Mouse (Mus musculus): Measurements from ENCODE around the gene Nfia. TPM values are rescaled to one million over a fixed set of nuclear protein-coding genes. Genes with fewer than 3 reads are reported as not detected.

Nfia gene
- polyA plus RNA-seq, 1 experiment from 2014 or later, result 14.4 TPM

DNA sequence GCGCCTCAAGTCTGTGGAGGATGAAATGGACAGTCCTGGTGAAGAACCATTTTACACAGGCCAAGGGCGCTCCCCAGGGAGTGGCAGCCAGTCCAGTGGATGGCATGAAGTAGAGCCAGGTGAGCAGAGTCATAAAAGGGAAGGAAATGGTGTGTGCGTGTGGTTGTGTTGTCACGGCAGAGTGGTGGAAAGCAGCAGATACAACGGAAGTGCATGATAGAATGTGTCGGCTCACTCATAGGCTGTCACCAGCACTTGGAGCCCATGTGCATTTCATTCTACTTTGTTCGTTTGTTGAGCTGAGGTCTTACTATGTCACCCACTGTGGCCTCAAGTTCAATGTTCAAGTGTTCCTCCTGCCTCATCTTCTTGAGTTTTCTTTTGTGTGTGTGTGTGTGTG lies 248.3 kb downstream of the Nfia start:
- Histone ChIP-seq H3K4me3 (no peak overlapping the region), H3K9me3 (no peaks in the 10 kb centered on the region), H3K27ac (no peak overlapping the region), H3K4me1 (no peaks in the 10 kb centered on the region), H3K36me3 (0 out of 2 replicates have a peak, but pooled peaks cover 7% of the 10 kb centered on the region), H3K27me3 (ENCODE audit: insufficient read depth, poor library complexity, severe bottlenecking) (no peaks in the 10 kb centered on the region)
- no peak for DNase-seq (ENCODE audit: low spot score)
- WGBS, result 87% methylated on average over 7 of the region's 7 CpGs

DNA sequence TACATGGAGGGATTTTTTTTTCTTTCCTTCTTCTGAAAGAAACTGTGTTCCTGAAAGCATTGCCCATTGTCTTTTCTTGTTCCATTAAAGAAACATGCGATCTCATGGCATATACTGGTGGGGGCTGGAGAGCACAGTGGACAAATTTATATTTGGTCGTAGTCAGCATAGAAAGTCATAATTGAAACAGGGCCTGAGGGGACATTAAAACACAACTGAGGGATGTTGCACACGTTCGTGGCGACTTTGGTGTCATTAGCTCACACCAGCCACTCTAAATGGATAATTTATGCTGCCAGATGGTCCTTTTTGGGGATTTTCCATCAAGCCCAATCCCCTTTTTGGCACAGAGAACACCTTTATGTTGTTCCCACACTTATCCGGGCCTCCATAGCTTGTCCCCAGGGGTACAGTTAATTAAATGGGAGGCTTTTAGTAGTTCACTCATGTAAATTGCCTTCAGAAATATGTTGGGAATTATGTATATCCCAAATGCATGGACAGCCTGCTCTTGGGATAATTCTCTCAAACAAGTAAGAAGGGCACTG lies 250.8 kb downstream of the Nfia start:
- no peak overlapping the region for H3K4me3 ChIP-seq
- no peaks in the 10 kb centered on the region for H3K27me3 ChIP-seq (ENCODE audit: insufficient read depth, poor library complexity, severe bottlenecking)
- H3K4me1 ChIP-seq, result no peaks in the 10 kb centered on the region
- DNase-seq (ENCODE audit: low spot score), result no peak
- H3K36me3 ChIP-seq, result 0 out of 2 replicates have a peak, but pooled peaks cover 7% of the 10 kb centered on the region
- 86% methylated on average over 6 of the region's 6 CpGs for WGBS
- no peaks in the 10 kb centered on the region for H3K9me3 ChIP-seq
- no peak overlapping the region for H3K27ac ChIP-seq

DNA sequence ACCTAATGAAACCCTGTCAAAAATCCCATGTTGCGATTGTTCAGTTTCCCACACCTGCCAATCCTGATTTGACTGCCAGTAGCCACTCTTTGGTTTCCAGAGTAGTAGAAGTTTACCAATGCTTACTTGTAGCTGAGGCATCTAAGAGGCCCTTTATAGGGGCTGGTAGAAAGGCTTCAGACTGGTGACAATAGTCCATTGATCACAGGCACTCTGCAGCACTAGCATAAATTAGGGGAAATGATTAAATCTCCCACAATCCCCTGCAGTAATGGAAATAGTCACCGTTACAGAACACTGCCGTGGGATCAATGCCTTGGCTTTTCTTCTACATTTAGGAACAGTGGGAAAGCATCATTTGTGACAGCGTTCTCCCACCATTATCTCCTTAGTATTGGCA lies 254.9 kb downstream of the Nfia start:
- H3K27ac ChIP-seq, result no peak overlapping the region
- no peaks in the 10 kb centered on the region for H3K9me3 ChIP-seq
- 86% methylated on average over 4 of the region's 4 CpGs for WGBS

DNA sequence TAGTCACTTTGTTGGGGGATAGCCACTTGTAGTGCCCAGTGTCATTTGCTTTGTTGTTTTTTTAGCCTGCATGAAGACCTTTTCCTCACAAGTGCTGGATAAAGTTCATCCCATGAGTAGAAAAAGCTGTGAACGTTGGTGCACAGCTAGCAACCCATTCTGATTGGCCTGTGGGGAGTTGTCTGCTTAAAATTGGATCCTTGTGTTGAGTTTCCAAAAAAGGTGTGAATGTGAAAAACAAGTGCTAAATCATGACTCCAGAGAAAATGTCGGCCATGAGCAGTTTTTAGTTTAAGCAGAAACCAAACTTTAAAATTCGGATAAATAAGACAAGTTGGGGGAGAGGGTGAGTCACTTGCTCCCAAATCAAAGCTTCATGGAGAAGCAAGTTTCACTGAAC lies 259.3 kb downstream of the Nfia start:
- Histone ChIP-seq H3K9me3 (no peaks in the 10 kb centered on the region), H3K27ac (no peak overlapping the region), H3K4me1 (no peaks in the 10 kb centered on the region), H3K4me3 (no peak overlapping the region), H3K27me3 (ENCODE audit: insufficient read depth, poor library complexity, severe bottlenecking) (no peaks in the 10 kb centered on the region), H3K36me3 (no peaks in the 10 kb centered on the region; the same call in 1 of the 2 replicates)
- DNase-seq (ENCODE audit: low spot score), result no peak
- 56% methylated on average over 3 of the region's 3 CpGs for WGBS

More for the DNA sequence above, 254.9 kb downstream of the Nfia start:
- Histone ChIP-seq H3K36me3 (0 out of 2 replicates have a peak, but pooled peaks cover 1% of the 10 kb centered on the region), H3K27me3 (ENCODE audit: insufficient read depth, poor library complexity, severe bottlenecking) (no peaks in the 10 kb centered on the region), H3K4me1 (no peaks in the 10 kb centered on the region), H3K4me3 (no peak overlapping the region)
- DNase-seq (ENCODE audit: low spot score), result no peak

DNA sequence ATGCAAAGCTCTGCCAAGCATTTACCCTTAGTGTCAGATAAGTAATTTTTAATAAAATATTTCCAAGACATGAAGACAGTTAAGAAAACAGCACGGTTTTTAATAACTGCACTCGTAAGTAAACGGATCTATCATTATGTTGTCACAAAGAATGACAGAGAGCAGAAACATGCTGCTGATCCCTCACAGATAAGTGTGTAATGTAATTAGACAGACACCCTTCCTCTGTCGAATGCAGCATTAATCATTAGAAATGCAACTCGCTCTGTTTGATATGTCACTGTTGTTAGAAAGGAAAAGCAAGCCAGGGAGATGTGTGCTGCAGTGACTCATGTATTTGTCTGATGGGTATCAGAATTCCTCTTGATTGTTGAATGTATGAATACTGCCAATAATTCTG lies 259.8 kb downstream of the Nfia start:
- H3K4me3 ChIP-seq, result no peak overlapping the region
- H3K9me3 ChIP-seq, result no peaks in the 10 kb centered on the region
- DNase-seq (ENCODE audit: low spot score), result no peak
- 69% methylated on average over 5 of the region's 5 CpGs for WGBS
- no peaks in the 10 kb centered on the region for H3K27me3 ChIP-seq (ENCODE audit: insufficient read depth, poor library complexity, severe bottlenecking)
- no peaks in the 10 kb centered on the region for H3K4me1 ChIP-seq
- no peaks in the 10 kb centered on the region; the same call in 1 of the 2 replicates for H3K36me3 ChIP-seq
- no peak overlapping the region for H3K27ac ChIP-seq

DNA sequence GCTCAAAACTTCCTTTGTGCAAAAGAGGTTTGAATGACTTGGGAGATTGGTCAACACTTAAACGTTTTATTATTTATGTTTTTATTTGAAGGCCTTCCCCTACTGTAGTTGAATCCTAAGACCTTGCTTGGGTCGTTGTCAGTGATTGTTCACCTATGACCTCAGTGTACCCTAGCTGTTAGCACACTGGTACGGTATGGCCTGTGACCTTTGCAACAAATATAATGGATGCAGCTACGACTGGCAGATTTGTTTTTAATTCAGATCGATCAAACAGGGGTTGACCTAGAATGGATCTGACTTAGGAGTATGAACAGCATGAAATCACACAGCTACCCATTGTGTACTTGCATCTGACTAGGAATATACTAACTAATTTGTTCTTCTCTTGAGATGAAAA lies 266.6 kb downstream of the Nfia start:
- no peak for DNase-seq (ENCODE audit: low spot score)
- no peaks in the 10 kb centered on the region for H3K27me3 ChIP-seq (ENCODE audit: insufficient read depth, poor library complexity, severe bottlenecking)
- 81% methylated on average over 5 of the region's 5 CpGs for WGBS

DNA sequence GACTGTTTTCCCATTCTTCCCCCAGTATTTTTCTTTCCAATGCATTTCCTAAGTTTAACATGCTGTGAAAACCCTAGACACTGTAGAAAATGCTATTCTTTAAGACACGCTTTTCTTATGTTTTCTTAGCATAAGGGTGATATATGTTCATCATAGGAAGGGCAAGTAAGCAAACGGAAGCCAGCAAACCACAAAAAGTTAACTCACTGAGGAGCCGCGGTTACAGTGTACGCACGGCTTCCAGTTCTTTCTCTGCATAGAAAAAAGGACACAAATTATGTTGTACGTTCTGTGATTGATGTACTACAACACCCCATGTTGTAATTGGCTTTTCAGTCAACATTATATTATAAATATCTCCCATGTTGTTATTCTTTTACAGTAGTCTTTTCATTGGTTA lies 267.6 kb downstream of the Nfia start:
- DNase-seq (ENCODE audit: low spot score), result no peak
- H3K36me3 ChIP-seq, result no peaks in the 10 kb centered on the region; the same call in 1 of the 2 replicates
- H3K4me1 ChIP-seq, result no peaks in the 10 kb centered on the region
- H3K9me3 ChIP-seq, result no peaks in the 10 kb centered on the region
- no peak overlapping the region for H3K27ac ChIP-seq
- H3K27me3 ChIP-seq (ENCODE audit: insufficient read depth, poor library complexity, severe bottlenecking), result no peaks in the 10 kb centered on the region
- no peak overlapping the region for H3K4me3 ChIP-seq
- WGBS, result 93% methylated on average over 7 of the region's 7 CpGs

More for the DNA sequence above, 266.6 kb downstream of the Nfia start:
- Histone ChIP-seq H3K4me3 (no peak overlapping the region), H3K9me3 (no peaks in the 10 kb centered on the region), H3K36me3 (no peaks in the 10 kb centered on the region; the same call in 1 of the 2 replicates), H3K4me1 (no peaks in the 10 kb centered on the region), H3K27ac (no peak overlapping the region)

DNA sequence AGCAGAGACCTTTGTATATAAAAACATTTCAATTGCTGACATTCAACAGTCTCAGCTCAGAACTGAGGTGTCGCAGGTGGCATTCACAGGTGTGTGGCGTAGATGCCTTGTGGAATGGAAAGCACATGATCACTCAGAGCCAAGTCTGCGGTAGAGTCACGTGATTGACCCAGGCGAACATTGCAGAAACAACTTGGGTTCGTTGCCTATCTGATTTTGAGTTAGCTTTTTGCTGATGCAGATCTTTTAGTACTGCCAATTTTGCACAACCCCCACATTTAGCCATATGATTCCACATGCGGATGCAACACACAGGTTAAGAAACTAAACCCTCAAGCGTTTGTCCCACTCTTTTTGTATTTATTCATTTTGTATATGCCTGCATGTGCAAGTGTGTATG lies 272.1 kb downstream of the Nfia start:
- Histone ChIP-seq H3K4me3 (no peak overlapping the region), H3K36me3 (no peaks in the 10 kb centered on the region), H3K4me1 (no peaks in the 10 kb centered on the region), H3K27me3 (ENCODE audit: insufficient read depth, poor library complexity, severe bottlenecking) (no peaks in the 10 kb centered on the region), H3K27ac (no peak overlapping the region), H3K9me3 (no peaks in the 10 kb centered on the region)
- DNase-seq (ENCODE audit: low spot score), result no peak
- 85% methylated on average over 8 of the region's 8 CpGs for WGBS

DNA sequence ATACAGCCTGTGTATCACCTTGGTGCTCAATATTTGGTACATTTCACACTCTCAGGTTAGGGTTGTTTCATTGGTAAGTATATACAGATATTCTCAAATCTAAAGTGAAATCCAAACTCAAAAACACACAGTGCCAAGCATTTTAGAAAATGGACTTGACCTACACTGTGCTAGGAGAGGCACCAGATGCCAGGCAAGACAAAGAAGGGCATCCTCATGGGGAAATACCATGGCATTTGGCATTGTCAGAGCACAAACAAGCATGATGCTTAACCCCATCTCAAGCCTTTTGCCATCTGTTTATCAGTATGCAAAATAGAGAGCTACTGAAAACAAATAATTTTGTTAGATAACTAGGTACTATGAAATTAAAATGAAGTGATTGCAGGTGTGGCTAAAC lies 274.8 kb downstream of the Nfia start:
- Histone ChIP-seq H3K36me3 (no peaks in the 10 kb centered on the region), H3K27me3 (ENCODE audit: insufficient read depth, poor library complexity, severe bottlenecking) (no peaks in the 10 kb centered on the region), H3K4me1 (peaks cover 8% of the 10 kb centered on the region; the same call in 1 of the 2 replicates), H3K27ac (no peak overlapping the region), H3K9me3 (no peaks in the 10 kb centered on the region), H3K4me3 (no peak overlapping the region)
- DNase-seq (ENCODE audit: low spot score), result no peak

DNA sequence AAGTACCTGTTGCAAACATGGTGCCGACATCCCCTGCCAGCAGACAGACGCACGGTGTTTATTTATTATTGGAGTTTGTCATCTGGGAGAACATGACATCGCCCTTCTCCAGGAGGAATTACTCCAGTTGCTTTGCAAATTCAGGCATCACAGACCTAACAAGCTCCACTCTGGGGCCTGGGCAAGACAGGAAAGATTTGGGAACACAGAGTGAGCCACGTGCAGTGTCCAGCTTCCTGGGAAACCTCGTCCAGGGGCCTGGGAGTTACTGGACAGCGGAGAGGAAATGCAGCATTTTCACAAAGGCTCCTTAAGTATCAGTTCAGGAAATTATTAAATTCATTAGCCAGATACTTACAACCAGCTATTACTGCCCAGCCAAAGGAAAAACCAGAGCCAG lies 277.1 kb downstream of the Nfia start:
- H3K27ac ChIP-seq, result no peak overlapping the region
- 68% methylated on average over 7 of the region's 7 CpGs for WGBS
- H3K4me1 ChIP-seq, result peaks cover 8% of the 10 kb centered on the region; the same call in 1 of the 2 replicates
- DNase-seq (ENCODE audit: low spot score), result no peak
- no peak overlapping the region for H3K4me3 ChIP-seq
- no peaks in the 10 kb centered on the region for H3K27me3 ChIP-seq (ENCODE audit: insufficient read depth, poor library complexity, severe bottlenecking)
- peaks cover 4% of the 10 kb centered on the region; the same call in 1 of the 2 replicates for H3K36me3 ChIP-seq
- no peaks in the 10 kb centered on the region for H3K9me3 ChIP-seq

DNA sequence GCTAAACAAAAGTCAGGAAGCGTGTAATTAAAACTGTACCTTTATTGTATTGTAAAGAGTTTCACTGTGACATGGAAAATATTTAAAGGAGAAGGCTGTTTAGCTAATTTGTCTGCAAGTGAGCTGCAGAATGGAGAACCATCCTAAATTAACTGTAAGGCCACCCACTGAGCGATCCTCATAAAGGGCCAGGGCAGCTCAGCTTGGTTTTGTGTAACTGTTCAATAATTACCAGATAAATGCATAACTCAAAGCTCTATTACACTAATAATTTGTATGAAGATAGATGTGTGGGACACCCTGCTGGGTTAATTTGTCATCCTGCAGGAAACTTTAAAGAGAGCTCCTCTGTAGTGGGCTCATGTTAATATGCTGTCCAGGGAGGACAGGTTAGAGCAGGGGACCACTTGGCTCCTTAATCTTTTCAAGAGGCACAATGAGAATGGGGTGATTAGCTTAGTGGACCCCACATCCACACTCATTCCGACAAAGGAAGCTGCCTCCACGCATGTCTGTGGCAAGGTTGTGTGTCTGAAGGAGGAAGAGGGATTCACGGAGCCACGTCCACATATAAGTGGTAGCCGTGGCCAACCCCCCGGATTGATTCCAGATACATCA lies 277.6 kb downstream of the Nfia start:
- Histone ChIP-seq H3K4me3 (no peak overlapping the region), H3K36me3 (peaks cover 4% of the 10 kb centered on the region; the same call in 1 of the 2 replicates), H3K27me3 (ENCODE audit: insufficient read depth, poor library complexity, severe bottlenecking) (no peaks in the 10 kb centered on the region), H3K27ac (no peak overlapping the region), H3K9me3 (no peaks in the 10 kb centered on the region), H3K4me1 (peaks cover 8% of the 10 kb centered on the region; the same call in 1 of the 2 replicates)
- 84% methylated on average over 8 of the region's 8 CpGs for WGBS
- no peak for DNase-seq (ENCODE audit: low spot score)

DNA sequence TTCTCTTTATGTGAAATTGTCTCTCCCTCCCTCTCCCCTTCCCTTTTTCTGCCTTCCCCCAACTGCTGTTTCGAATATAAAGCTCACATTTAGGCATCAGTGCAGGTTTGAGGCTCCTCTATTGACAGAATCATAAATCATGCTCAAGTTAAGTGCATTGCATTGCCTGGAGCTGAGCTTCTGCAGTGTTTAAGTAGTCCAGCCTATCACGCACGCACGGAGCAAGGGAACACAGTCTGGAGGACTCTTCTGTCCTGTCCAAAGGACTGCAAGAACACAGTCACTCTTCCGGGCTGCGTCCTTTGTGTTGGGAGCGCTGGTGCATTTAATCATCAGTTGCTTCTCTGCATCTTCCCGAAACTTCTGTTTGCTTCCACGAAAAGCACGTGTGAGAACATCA lies 278.2 kb downstream of the Nfia start:
- Histone ChIP-seq H3K27ac (peak overlapping the region; percentile 8; the same call in 1 of the 2 replicates), H3K4me3 (no peak overlapping the region), H3K9me3 (no peaks in the 10 kb centered on the region), H3K36me3 (peaks cover 4% of the 10 kb centered on the region; the same call in 1 of the 2 replicates), H3K27me3 (ENCODE audit: insufficient read depth, poor library complexity, severe bottlenecking) (no peaks in the 10 kb centered on the region), H3K4me1 (peaks cover 8% of the 10 kb centered on the region; the same call in 1 of the 2 replicates)
- 80% methylated on average over 10 of the region's 10 CpGs for WGBS
- DNase-seq (ENCODE audit: low spot score), result no peak

DNA sequence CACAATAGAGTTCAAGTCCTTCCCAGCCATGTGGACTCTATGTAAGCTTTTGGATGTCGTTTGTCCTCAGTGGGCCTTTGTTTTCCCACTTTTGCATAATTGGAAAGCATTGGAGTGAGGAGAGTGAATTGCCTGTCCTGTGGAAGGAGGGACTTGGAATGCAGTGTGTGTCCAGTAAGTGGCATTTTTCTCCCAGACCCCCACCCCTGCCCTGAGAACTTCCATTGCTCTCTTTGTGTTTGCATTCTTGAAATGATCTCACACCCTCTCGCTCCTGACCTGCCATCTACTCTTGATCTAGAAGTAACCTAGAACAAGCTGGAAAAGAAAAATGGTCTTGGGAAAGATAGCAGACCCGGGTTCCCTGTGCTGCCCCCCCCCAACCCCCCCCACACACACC lies 278.8 kb downstream of the Nfia start:
- H3K4me3 ChIP-seq, result no peak overlapping the region
- peaks cover 4% of the 10 kb centered on the region; the same call in 1 of the 2 replicates for H3K36me3 ChIP-seq
- no peaks in the 10 kb centered on the region for H3K9me3 ChIP-seq
- H3K27ac ChIP-seq, result peak overlapping the region; percentile 8; the same call in 1 of the 2 replicates
- DNase-seq (ENCODE audit: low spot score), result no peak
- WGBS, result 71% methylated on average over 3 of the region's 3 CpGs
- H3K27me3 ChIP-seq (ENCODE audit: insufficient read depth, poor library complexity, severe bottlenecking), result no peaks in the 10 kb centered on the region
- H3K4me1 ChIP-seq, result peaks cover 8% of the 10 kb centered on the region; the same call in 1 of the 2 replicates
